In the genomic region with DNA sequence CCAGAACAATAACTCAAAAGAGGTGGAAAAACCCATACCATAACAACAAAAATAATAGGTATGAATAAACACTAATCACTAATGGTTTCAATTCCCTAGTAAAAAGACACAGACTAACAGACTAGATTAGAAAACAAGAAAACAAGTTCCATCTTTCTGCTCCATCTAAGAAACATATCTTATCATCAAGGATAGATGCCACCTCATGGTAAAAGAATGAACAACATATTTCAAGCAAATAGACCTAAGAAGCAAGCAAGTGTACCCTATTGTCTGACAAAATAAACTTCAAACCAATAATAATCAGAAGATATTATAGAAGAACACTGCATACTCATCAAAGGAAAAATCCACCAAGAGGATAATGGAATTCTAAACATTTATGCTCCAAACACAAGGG, we compare ENCODE assay signal across 12 mouse cellular contexts.
"Had no signal": no experiment of that assay in that cellular context is flagged by ENCODE, and none has a peak within 500 bp of the region (broad histone marks: within the 10 kb centered on the region; RNA-seq: fewer than 3 reads in every experiment).

No protein-coding gene starts in this region.

- H3K9ac ChIP-seq: limb, embryonic 15.5 days; liver, embryonic 12.5 days; lung, embryonic 15.5 days; midbrain, embryonic 12.5 days; neural tube, embryonic 13.5 days had no signal

- DNase-seq: kidney, adult 9 months; kidney, postnatal 36 days; lung, postnatal 14 days; right cerebral cortex, postnatal 14 days; thymus, adult 18-20 months; thymus, postnatal 14 days had no signal

- H3K4me2 ChIP-seq: limb, embryonic 15.5 days; liver, embryonic 12.5 days; lung, embryonic 15.5 days; midbrain, embryonic 12.5 days; neural tube, embryonic 13.5 days had no signal

- H3K9me3 ChIP-seq: limb, embryonic 15.5 days; liver, embryonic 12.5 days; lung, embryonic 15.5 days; midbrain, embryonic 12.5 days; neural tube, embryonic 13.5 days had no signal

- H3K4me3 ChIP-seq: limb, embryonic 15.5 days; liver, embryonic 12.5 days; lung, embryonic 15.5 days; midbrain, embryonic 12.5 days; neural tube, embryonic 13.5 days had no signal

- H3K27me3 ChIP-seq: limb, embryonic 15.5 days; liver, embryonic 12.5 days; lung, embryonic 15.5 days; midbrain, embryonic 12.5 days; neural tube, embryonic 13.5 days had no signal

- H3K36me3 ChIP-seq: limb, embryonic 15.5 days; liver, embryonic 12.5 days; lung, embryonic 15.5 days; midbrain, embryonic 12.5 days; neural tube, embryonic 13.5 days had no signal

- H3K4me1 ChIP-seq: limb, embryonic 15.5 days; liver, embryonic 12.5 days; lung, embryonic 15.5 days; midbrain, embryonic 12.5 days; neural tube, embryonic 13.5 days had no signal

- H3K27ac ChIP-seq: kidney, postnatal 0 days; limb, embryonic 15.5 days; liver, embryonic 12.5 days; lung, embryonic 15.5 days; midbrain, embryonic 12.5 days; neural tube, embryonic 13.5 days had no signal
